Mouse (Mus musculus) testis, postnatal 10 days (tissue): ENCODE results near the gene Sez6l2.
A peak's percentile ranks its signal among the peaks of the same experiment; 100 is the strongest.

Experiments used
- DNase-seq: peaks from one replicate; pipeline ENCODE4 v3.0.0; 2021; ENCODE audit warnings: low spot score

The Sez6l2 gene

DNA sequence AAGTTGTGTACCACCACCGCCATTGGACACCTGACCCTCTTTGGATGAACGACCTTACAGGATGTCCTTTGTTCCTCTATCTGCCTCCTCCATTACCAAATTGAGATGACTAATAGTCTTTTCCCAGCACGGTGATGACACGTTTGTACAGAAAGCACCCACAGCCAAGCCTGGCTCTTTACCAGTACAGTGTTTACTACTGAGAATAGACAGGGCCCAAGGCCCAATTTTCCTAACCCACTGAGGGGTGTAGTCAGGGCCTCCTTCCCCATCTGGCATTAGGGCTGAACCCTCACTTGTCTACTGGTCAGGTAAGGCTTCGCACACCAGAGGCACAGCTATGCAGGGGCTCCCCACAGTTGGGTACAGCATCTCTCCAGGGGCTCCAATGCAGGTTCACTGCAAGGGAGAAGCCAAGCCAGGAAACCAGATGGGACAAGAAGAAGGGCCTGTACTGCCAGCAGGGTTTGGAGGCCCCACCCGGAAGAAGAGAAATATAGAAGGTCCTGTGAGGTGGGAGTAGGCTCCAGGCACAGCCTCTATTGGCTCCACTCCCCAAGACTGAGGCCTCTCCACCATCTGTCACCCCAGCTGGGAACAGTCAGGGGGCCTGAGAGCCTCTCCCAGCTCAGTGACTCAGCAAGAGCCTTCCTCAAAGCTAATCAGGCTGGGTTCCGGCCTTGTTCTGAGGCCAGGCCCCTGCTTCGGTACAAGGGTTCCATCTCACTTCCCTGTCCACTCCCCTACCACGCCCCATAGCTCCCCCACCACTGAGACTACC lies 58.1 kb downstream of the Sez6l2 start:
- DNase-seq, result peak; percentile 76

DNA sequence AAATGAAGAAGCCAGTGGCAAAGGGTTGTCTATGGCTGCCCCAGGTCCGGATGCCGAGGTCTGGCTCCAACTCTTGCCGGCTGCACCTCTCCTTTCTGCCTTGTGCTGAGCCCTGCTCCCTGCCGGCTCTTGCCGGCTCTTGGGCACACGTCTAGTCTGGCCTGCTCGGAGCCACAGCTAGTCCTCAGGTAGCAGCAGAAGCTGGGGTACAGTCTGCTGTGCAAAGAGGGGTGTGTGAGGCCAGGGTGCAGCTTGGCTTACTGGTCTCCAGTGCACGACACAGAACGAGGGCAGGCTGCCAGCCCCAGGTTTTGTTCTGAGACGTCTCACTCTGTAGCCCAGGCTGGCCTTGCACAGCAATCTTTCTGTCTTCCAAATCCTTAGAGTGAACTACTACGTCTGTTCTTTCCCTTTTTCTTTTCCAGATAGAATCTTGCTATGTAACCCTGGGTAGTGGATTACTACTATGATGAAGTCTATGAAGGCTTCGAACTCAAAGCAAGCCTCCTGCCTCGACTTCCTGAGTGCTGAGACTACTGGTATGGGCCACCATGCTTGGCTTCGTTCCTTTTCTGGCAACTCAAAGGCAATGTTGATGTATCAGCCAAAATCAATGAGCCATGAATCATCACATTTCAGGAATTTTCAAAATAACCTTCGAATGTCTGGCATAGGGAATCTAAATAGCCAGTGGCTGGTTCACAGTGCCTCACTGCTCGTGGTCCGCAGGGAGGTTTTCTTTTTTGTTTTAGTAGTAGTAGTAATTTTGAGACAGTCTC lies 59.1 kb downstream of the Sez6l2 start:
- DNase-seq, result peak; percentile 44

DNA sequence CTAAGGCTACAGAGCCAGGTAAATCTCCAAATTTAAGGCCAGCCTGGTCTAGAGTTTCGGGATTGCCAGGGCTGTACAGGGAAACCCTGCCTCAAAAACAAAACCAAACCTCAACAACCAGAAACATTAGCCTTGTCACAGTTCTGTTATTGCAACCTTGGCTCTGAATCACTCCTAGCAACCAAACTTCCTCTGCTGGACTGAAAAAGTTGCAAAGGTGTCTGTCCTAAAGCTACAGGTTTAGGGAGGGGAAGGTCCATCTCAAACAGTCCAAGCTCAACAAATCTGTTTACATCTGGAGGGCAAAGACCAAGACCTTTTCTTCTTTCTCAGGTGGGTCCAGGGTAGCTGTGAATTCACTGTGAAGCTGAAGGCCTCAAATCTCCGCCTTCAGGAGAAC lies 60.7 kb downstream of the Sez6l2 start:
- DNase-seq, result no peak

DNA sequence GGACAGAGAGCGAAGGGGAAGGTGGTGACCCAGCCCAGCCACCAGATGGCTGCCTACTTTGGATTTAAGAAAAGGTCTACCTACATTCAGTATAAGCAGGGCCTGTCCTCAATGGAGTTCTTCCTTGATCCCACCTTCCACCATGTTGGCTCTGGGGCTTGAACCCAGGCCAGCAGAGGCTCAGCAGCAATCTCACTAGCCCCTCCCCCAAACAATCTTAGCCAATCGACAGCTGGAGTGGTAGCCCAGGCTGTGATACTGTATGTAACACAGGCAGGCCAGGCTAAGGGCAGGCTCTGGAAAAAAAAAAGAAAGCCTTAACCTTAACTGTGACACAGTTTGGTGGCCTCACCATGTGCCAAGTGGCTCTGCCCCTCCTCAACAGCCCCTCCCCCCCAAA lies 61.4 kb downstream of the Sez6l2 start:
- DNase-seq, result no peak

DNA sequence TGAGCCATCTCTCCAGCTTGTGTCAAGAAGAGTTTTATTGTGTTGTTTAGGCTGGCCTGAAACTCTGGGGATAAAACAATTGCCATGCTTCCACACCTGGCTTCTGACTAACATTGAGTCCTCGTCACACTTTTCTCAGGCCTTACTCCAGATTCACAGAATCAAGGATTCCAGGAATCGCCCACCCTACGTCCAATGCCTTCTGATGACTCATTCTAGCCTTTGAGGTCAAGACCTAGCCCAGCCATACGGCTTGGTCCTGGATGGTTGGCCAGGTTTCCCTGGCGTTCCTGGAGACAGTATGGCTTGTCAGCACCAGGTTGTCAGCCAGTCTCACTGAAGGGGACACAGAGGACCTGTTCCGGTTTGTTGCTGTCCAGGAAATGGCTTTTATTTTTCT lies 62.0 kb downstream of the Sez6l2 start:
- DNase-seq, result no peak

DNA sequence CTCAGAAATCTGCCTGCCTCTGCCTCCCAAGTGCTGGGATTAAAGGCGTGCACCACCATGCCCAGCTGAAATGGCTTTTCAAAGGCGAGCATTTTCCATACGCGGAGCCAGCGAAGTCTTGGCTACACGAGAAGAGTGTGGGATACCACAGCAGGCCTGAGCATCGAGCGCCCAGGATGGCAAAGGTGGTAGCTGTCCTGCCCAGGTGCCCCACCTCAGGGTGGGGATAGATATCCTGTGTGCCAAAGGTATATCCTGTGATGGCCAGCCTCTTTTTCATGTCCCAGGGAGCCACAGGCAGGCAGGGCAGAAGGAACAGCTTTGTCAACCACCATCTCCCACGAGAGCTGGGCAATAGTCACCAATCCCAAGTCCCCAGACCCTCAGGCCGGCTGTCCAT lies 62.5 kb downstream of the Sez6l2 start:
- no peak for DNase-seq

DNA sequence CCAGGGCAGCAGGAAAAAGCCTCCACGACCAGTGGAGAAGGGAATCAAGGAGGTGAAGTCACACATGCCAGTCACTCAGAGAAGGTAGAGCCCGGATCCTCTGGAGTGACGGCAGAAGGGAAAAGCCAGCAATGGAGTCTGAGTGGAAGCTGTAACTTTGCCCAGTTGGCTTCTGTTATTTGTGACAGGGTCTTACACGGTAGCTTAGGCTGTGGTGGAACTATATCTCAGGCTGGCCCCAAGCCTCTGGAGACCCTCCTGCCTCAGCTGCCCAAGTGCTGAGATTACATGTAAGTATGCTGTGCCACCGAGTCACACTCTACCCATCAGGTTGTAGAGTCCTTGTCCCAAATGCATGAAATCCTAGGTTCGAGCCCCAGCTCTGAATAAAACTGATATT lies 63.0 kb downstream of the Sez6l2 start:
- DNase-seq, result no peak

DNA sequence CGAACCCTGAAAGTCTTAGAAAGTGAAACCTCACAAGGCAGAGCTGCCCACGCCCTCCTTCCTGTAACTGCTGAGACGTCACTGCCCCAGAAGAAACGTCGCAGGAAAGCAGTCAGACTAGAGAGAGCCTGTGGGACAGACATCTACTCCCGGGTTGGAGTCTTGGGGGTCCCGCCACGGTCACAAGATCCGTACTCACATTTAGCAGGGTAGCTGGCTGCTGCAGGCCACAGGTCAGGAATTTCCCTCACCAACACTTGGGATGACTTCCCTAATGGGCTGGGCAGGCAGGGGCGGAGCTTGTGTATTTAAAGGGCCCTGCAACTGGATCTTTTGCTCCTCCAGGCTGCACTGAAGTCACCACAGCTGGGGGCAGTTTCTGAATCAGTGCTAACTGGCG lies 64.0 kb downstream of the Sez6l2 start, which contains the start of gene Mvp:
Gene Mvp, minus strand, starts transcription at position 302 of the 400 bp plus-strand sequence.
- DNase-seq, result peak; percentile 76

DNA sequence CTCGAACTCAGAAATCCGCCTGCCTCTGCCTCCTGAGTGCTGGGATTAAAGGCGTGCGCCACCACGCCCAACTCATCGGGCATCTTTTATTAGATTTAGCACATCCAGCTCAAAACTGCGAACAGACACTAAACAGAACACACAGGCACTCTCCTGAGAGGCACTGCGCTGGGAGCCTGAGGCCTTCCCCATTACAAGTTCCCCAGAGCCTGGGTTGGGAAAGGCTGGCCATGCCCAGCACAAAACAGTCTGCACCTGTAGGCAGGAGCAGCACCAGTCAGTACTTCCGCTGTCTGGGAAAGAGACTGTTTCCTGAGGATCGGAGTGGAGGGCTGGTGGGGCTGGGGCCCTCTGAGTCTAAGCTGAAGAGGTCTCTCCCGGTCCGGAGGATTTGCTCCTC lies 64.6 kb downstream of the Sez6l2 start:
- DNase-seq, result no peak

DNA sequence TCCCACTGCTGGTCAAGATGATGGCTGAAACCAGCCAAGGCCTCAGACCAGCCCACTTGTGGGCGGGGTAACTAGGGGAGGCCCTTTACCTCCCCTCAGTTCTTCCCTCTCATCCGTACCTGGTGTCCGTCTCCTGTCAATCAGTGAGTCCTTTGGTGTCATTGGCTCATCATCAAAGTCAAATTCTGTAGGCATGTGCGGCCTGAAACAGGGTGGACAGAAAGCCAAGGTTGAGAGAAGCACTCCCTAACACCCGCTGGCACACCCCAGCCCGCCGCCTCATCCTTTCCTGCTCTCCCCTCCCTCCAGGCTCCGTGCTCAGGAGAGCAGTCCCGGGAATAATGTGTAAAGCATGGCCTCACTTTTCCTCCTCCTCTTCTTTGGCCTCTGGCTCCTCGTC lies 65.7 kb downstream of the Sez6l2 start:
- DNase-seq, result no peak

DNA sequence TGATC lies 65.9 kb downstream of the Sez6l2 start, which contains the start of gene Pagr1b:
Gene Pagr1b, minus strand, starts transcription at position 4 of the 5 bp plus-strand sequence.
- no peak for DNase-seq

DNA sequence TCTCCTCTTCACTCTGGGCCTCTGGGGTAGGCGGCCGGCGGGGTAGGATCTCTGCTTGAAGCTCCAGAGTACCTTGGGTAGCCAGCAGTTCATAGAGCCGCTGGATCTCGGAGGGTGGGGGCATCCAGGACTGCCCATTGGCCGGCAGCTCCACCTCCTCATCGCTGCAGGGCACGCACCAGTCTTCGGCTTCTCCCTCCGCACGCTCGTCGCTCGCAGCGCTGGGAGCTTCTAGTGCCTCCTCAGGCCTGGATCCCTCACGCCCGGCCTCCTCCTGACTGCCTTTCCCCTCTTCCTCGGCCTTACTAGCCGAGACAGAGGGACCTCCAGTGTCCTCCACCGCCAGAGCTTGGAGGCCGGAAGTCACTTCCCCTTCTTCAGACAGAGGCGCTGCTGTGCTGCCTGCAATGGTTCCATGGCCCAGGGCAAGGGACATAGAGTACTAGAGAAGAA lies 66.1 kb downstream of the Sez6l2 start:
- DNase-seq, result peak; percentile 69

DNA sequence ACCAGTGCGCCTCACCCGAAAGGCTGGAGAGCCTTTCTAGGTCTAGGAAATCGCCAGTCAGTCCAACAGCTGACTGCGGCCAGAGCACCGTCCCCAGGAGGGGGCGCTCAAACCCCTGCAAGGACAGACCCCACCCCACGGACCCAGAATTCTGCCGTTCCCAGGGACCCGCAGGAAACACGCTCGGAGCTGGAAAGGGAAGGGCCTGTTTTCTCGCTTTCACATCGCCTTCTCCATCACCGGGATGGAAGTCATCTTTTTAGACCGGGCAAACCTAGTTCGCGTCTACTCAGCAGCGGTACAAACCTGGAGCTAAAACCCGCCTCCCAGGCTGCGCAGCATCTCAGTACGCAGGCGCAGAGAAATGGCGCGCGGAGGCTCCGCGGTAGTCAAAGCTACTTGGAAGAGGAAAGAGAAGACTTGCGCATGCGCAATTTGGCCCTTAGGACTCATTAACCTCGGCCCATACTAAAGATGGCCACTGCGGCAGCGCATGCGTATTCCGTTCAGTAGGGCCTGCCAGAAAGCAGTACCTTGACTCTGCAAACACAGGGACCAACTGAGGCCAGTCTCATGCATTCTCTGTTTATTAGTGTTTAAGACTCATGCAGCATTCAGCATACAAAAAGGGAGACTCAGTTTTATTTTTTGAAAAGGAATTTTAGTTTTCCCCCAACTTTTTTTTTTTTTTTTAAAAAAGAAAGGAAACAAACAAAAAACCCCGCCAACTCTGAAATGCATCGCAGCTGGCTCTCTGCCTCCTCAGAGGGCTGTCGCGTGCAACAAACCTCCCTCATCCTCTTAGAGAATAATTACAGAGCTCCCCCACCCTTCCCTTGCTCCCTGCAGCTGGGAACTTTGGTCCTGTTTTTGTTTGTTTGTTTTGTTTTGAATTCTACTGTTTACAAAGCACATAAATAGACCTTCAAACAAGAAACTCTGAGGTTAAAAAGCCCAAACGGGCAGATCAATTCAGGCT lies 66.9 kb downstream of the Sez6l2 start, which contains the start of gene Pagr1a:
Gene Pagr1a, minus strand, starts transcription at position 382 of the 979 bp plus-strand sequence.
- DNase-seq, result peak; percentile 96

DNA sequence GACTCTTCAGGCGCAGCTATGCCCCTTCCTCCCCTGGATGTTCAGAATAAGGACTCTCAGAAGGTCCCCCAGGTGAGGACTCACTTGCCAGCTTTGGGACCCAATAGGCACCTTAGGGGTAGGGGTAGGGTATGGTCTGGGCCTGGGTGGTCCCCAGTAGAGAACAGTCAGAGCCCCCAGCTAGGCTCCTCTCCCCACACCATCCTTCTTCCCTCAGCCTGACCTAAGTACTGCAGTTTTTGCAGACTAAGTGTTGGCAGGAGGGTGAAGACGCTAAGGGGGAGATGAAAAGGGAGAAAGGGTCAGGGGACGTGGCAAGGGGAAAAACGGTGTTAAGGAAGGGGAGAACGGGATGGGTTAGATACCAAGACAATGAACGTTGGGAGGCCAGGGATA lies 67.6 kb downstream of the Sez6l2 start:
- DNase-seq, result no peak

DNA sequence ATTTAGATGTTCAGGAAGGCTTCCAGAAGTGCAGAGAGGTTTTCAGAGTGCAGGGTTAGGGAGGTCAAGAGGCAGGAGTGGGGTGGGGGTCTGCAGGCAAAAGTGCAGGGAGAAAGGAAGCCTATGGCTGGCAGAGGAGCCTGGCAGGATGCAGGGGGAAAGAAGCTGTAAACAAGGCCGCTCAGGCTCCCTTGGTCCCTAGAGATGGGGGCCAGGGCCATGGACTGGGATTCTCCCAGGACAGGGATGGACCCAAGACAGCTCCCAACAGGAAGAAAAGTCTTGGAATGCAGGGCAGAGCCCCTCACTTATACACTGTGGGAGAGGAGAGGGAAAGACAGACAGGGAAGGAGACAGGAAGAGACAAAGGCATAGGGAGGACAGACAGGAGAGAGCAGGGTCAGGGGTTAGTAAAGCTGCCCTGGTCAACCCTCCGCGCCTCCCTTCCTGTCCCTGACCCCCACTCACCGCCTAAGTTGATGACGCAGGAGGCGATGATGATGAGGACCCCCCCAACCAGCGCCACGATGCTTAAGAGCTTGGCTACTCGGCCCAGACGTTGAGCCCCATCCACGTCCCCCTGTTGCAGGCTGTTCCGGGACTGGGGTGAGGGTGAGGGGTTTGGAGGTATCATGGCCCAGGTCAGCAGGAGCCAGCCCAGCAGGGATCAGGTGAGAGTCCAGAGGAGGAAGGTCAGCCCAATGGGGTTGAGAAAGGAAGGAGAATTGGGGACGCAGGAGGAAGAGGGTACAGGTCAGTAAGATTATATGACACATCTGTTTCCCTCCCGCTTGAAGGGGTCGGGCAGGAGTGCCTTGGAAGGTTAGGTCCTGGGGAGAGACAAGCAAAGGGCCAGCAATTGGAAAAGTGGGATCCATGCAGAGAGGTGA lies 68.3 kb downstream of the Sez6l2 start:
- no peak for DNase-seq

DNA sequence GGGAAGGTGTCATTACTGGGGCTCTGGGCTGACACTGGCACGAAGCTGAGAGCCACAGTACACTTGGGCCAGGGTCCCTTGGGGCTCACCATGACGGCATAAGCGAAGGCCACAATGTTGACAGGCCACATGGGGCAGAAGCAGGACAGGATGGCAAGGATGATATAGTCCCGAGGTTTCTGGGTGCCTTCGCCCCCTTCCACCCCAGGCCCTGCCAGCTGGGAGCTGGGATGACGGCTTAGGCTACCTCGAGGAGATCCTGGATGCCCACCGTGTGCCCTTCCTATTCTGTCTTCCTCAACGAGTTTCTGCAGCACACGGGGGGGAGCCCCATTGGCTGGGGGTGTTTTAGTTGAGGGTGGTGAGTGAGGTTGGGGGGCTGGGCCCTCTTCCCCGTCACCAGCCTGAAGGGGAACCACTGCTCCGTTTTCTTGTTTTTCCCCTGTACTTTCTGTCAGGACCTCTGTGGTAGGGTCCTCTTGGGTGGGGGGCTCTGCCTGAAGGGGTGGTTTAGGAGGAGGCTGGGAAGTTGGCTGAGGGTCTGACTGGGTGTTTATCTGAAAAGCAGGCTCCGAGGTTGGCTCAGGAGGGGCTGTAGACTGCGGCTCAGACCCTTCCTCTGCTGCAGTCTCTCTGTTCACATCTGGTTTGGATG lies 69.1 kb downstream of the Sez6l2 start:
- DNase-seq, result no peak

DNA sequence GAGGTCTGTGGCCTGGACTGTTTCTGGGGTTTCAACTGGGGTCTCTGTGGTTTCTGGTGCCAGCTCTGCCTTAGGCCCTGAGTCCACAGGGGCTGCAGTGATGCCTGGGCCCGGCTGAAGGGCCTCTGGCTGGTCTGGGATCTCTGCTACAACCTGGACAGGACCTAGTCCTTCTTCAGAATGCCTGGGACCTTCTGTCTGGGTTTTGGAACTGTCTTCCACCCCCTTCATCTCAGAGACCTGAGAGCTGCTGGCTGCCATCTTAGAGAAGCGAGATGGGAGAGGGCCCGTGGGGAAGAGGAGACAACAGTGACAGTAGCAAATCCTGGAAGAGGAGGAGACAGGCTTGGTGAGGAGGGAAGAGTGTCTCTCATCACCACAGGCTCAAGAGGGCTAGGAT lies 69.7 kb downstream of the Sez6l2 start:
- no peak for DNase-seq
